In the genomic region with DNA sequence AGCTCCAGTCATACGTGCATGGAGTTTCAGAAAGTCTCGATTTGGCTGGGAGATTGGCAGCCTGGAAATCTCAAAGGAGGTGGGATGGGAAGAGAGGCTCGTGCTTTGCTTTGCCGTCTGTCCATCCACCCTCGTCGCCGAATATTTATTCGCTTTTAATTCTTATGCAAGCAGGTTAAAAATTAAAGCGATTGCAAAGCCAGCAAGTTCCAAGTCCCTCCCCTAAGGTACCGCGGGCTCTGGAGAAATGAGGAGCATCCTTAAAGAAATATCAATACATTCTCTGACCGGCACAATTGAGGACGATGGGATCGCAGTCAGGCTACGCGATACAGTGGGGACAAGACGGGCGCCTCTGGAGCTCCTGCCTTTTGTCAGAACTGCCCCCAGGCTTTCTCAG, we compare ENCODE assay signal across 9 mouse cellular contexts. TPM values are rescaled to one million over a fixed set of nuclear protein-coding genes. Genes with fewer than 3 reads are reported as not detected.
DNase-seq lines count a peak whose midpoint lies in the region; ATAC-seq and TF ChIP-seq lines count a peak whose summit lies in the region.
"Had no signal": no experiment of that assay in that cellular context is flagged by ENCODE, and none has a peak within 500 bp of the region (broad histone marks: within the 10 kb centered on the region; RNA-seq: fewer than 3 reads in every experiment).

No protein-coding gene starts in this region.

- under 1% methylated on average over 18 of the region's 18 CpGs for WGBS in forebrain, embryonic 10.5 days
- WGBS in kidney, embryonic 15.5 days: under 1% methylated on average over 18 of the region's 18 CpGs
- WGBS in olfactory bulb, adult 2 months: under 1% methylated on average over 18 of the region's 18 CpGs

- H3K9me3 ChIP-seq in forebrain, embryonic 10.5 days: no peaks in the 10 kb centered on the region
- H3K9me3 ChIP-seq in kidney, embryonic 15.5 days (replicated peaks): no peaks in the 10 kb centered on the region

- 0 out of 2 replicates have a peak overlapping the region, but pooled peaks have one; percentile 66 for H3K27ac ChIP-seq in forebrain, embryonic 10.5 days
- H3K27ac ChIP-seq in kidney, embryonic 15.5 days: no peak overlapping the region
- no peak overlapping the region; the same call in 1 of the 2 replicates for H3K27ac ChIP-seq in olfactory bulb, adult 2 months (ENCODE audit: insufficient read depth, low read depth, low read length)

- peaks cover 65% of the 10 kb centered on the region for H3K4me1 ChIP-seq in forebrain, embryonic 10.5 days
- peaks cover 56% of the 10 kb centered on the region for H3K4me1 ChIP-seq in kidney, embryonic 15.5 days
- H3K4me1 ChIP-seq in olfactory bulb, adult 2 months (ENCODE audit: control insufficient read depth, insufficient read depth, low read length): peaks cover 18% of the 10 kb centered on the region

- no peak overlapping the region for H3K9ac ChIP-seq in kidney, embryonic 15.5 days

- H3K4me3 ChIP-seq in forebrain, embryonic 10.5 days: peak overlapping the region; percentile 58
- peak overlapping the region; percentile 54 for H3K4me3 ChIP-seq in kidney, embryonic 15.5 days (replicated peaks)
- peak overlapping the region; percentile 79 for H3K4me3 ChIP-seq in olfactory bulb, adult 2 months (ENCODE audit: insufficient read depth, low read depth, low read length)
- H3K4me3 ChIP-seq: myocyte had no signal

- no peak for TF ChIP-seq POLR2A in olfactory bulb, adult 2 months (IDR thresholded peaks at IDR 0.05; ENCODE audit: insufficient read depth, low read depth, low read length)

- TF ChIP-seq CTCF in olfactory bulb, adult 2 months (IDR thresholded peaks at IDR 0.05; ENCODE audit: insufficient read depth, low read depth, low read length): no peak

- H3K36me3 ChIP-seq in forebrain, embryonic 10.5 days (replicated peaks): no peaks in the 10 kb centered on the region
- no peaks in the 10 kb centered on the region for H3K36me3 ChIP-seq in kidney, embryonic 15.5 days

- ATAC-seq in kidney, embryonic 15.5 days (replicated peaks; ENCODE audit: low FRiP score): no peak

- peak; percentile 23 to 26 for DNase-seq in left cerebral cortex, postnatal 36 days (ENCODE audit: low spot score in 2 of 2)
- DNase-seq in left cerebral cortex, adult 11 months (ENCODE audit: low spot score): no peak
- DNase-seq in forebrain, embryonic 10.5 days (ENCODE audit: extremely low spot score, low spot score): peak; percentile 19
- no peak for DNase-seq in right cerebral cortex, postnatal 14 days
- no peak for DNase-seq in retina, postnatal 1 day
- no peak for DNase-seq in cerebellum, adult 9-11 months

- H3K4me2 ChIP-seq in kidney, embryonic 15.5 days: peak overlapping the region; percentile 92

- intact Hi-C loops in left cerebral cortex, postnatal 36 days (cut with DNase I): loop anchor here (5.0 kb wide), 1 partner anchor 732 kb away; a partner anchor contains a TSS

- peaks cover 100% of the 10 kb centered on the region for H3K27me3 ChIP-seq in forebrain, embryonic 10.5 days (ENCODE audit: poor library complexity, severe bottlenecking)
- peaks cover 98% of the 10 kb centered on the region for H3K27me3 ChIP-seq in kidney, embryonic 15.5 days

RNA-seq across cellular contexts. Expression of a gene that starts 1.5 kb away (rescaled TPM):
- total RNA-seq in left cerebral cortex, postnatal 36 days (2021): 1 to 10 TPM; 2.7 to 3.5 TPM
- 2.3 and 2.6 TPM in 2 replicates for polyA plus RNA-seq in forebrain, embryonic 10.5 days (2016; fragmentation: Nextera tagmentation; extraction: Ambion mirVana)
- polyA plus RNA-seq in kidney, embryonic 15.5 days (2015; fragmentation: Nextera tagmentation; extraction: Ambion mirVana): 0.80 and 1.0 TPM in 2 replicates
- not detected in 2 replicates for polyA plus RNA-seq in olfactory bulb, adult 2 months (2012; ENCODE audit: insufficient read depth, insufficient read length, low replicate concordance, missing spikeins)
- polyA plus RNA-seq: myocyte had no signal

Comparison
In these comparisons a context has a peak if more than half of its experiments do, and no peak if none do; other contexts are left out.
1. DNase-seq: peak in left cerebral cortex, postnatal 36 days (2 of 2) and forebrain, embryonic 10.5 days (single experiment); none in left cerebral cortex, adult 11 months (single experiment), right cerebral cortex, postnatal 14 days (single experiment), retina, postnatal 1 day (single experiment) and cerebellum, adult 9-11 months (single experiment).
2. Peak in every context shown above with its lines, with median percentiles within 50 percentile points of each other: H3K4me3 ChIP-seq.